Mouse (Mus musculus) heart, adult 11 months (tissue): ENCODE results near the gene Cpn2.

Experiments
- DNase-seq: peaks from one replicate; pipeline ENCODE4 v3.0.0; 2022

The Cpn2 gene

GRCm38 (mm10) chr16:30235577-30235976, 31.7 kb downstream of the Cpn2 start:
- DNase-seq, result no peak

GRCm38 (mm10) chr16:30234636-30235546, 32.4 kb downstream of the Cpn2 start:
- DNase-seq, result no peak

DNA sequence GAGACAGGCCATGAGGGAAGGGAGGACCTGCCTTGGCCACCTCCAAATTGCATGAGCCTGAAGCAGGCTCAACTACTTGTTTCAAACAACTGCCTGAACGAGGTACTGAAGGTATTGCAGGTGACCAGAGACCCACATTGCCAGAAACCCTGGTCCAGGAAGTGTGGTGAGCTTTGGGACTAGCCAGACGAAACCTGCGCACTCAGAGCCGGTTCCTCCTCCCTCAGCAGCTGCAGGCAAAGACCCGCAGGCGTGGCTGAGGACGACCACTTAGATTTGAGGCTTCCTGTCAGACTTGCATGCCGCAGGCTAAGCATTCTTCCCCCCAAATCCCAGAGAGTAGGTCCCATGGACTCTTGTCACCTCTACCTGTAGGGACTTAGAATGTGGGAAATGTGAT, 33.2 kb downstream of the Cpn2 start:
- DNase-seq, result no peak

- DNase-seq, result no peak
These were observed 35.3 kb downstream of the Cpn2 start for GRCm38 (mm10) chr16:30231882-30232604.

DNA sequence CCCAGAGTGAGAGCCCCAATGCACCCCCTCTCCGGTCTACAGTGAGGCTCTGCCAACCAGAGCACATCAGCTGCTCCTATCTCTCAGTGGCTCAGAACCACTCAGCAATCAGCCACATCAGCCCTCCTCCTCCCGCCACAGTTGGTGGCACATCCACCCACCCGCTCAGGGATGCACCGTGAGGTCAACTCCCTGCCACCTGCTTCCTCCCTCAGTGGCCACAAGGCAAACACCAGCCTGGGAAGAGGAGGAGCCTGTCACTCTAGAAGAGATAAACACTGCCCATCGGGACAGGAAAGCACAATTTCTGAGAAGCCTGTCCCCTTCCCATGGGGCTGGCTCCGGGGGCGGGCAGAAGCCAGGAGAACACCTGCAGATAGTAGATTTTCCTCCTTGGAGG, 39.9 kb downstream of the Cpn2 start:
- no peak for DNase-seq

GRCm38 (mm10) chr16:30221161-30221782, 46.0 kb downstream of the Cpn2 start:
- DNase-seq, result no peak

GRCm38 (mm10) chr16:30215811-30216210, 51.5 kb downstream of the Cpn2 start:
- no peak for DNase-seq

GRCm38 (mm10) chr16:30213644-30214043, 53.7 kb downstream of the Cpn2 start:
- DNase-seq, result no peak

- no peak for DNase-seq
These were observed 55.3 kb downstream of the Cpn2 start for GRCm38 (mm10) chr16:30212035-30212434.

- DNase-seq, result no peak
These were observed 58.0 kb downstream of the Cpn2 start for GRCm38 (mm10) chr16:30209264-30209663.

DNA sequence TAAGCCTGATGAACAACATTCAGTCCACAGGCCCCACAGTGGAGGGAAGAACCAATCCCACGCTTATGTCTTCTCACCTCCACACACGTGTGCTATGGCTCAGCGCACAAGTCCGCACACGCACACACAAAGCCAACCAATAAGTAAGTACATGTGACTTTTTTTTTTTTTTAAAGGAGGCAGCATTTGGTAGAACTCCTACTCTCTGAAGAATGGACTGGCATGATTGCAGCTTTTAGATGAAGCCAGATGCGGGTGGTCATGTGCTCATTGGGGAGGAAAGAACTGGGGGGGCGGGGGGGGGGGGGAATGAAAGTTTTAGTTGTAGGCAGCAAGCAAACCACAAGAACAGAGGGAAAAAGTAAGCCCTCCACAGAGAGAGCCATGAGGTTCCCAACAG, 59.3 kb downstream of the Cpn2 start:
- no peak for DNase-seq

DNA sequence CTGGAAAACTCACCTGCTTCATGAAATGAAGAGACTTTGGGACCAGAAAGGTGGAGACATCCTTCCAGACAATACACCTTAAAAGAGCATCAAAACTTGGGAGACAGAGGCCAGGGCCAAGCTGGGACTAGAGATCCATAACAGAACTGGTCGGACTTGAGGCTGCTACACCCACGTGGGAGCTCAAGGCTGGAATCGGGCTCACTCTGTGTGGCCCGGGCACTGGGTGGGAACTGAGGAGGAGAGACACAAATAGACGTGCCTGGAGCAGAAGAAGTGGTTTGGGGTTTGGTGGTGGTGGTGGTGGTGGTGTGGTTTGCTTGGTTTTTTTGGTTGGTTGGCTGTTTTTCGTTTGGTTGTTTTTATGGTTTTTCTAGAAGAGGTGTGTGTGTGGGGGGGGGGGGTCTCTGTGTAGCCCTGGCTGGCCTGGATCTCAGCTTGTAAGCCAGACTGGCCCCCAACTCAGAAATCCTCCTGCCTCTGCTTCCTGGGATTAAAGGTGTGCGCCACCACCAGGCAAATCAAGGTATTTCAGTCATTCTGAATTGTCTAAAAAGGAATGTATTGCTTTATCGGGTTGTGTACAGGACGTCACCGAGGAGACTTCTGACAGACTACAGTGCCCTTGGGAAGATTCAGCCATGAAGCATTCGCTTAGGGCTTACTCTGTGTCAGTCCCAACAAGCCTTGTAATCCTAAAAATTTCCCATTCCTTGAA, 60.0 kb downstream of the Cpn2 start:
- no peak for DNase-seq
